Mouse (Mus musculus): ENCODE data around the gene Erf. TPM values are rescaled to one million over a fixed set of nuclear protein-coding genes. Genes with fewer than 3 reads are reported as not detected.
A peak's percentile ranks its signal among the peaks of the same experiment; 100 is the strongest.

The Erf gene
- total RNA-seq, 1 experiment from 2014 or later: 33.2 TPM

DNA sequence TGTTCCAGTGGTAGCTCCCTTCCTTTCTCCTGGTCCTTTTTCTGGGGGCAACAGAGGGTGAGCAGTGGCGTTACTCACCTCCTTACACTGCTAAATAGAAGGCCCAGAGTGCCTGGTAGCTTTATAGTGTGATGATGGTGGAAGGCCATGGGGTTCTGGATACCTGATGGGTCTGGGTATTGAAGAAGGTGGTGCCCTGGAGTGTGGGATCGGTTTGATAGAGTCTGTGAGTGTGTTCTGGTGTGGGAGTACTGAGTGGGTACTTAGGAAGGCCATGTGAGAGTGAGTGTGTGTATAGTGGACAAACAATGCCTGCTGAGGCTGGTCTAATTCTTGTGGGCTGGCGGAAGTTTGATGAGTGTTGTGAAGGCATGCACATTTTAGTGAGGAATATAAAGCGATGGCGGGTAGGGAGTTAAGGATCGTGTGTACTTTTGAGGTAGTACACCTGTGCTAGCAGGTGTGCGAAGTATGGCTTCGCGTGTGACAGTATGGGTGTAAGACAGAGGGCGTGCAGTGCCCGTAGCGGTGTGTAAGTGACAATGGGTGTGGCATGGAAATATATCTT lies 30.7 kb upstream of the Erf start:
- no peak for DNase-seq

DNA sequence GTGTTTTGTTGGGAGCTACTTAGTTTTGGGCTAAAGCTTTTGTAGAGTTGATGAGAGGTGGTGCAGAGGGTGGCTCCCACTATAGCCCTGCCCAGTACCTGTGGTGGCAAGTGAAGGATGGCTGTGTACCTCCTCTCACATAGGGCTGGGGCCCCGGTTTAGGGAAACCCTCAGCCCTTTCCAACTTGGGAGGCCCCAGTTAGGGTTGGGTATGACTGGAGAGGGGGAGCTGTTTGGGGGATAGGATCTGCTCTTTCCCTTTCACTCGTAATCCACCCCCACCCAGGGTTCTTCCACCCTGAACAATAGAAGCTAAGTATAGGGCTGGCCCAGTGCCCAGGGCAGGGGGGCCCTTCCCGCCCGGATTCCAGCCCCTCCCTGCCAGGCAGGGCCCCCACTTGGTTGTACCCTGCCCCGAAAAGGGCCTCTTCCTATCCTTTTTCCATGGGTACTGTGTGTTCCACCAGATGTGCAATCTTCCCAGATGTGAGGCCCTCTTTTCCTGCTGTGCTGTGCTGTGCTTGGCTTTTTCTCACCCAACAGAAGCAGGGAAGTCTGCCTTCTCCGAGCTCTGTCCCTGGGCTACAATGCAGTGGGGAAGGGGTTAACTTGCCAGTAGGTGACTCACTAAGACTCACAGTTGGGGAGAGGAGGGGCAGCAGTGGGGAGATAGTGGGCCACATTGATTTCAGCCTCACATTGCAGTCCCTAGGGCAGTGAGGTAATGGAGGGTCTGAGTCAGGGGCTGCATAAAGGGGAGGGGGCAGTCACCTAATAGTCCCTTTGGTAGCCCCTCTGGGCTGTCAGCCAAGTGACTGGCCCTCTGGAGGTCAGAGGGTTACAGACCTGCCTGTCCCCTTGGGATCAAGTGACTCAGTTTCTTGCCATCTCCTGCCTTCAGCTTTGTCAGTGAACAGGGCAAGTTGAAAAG lies 29.6 kb upstream of the Erf start:
- peak; percentile 54 for DNase-seq

DNA sequence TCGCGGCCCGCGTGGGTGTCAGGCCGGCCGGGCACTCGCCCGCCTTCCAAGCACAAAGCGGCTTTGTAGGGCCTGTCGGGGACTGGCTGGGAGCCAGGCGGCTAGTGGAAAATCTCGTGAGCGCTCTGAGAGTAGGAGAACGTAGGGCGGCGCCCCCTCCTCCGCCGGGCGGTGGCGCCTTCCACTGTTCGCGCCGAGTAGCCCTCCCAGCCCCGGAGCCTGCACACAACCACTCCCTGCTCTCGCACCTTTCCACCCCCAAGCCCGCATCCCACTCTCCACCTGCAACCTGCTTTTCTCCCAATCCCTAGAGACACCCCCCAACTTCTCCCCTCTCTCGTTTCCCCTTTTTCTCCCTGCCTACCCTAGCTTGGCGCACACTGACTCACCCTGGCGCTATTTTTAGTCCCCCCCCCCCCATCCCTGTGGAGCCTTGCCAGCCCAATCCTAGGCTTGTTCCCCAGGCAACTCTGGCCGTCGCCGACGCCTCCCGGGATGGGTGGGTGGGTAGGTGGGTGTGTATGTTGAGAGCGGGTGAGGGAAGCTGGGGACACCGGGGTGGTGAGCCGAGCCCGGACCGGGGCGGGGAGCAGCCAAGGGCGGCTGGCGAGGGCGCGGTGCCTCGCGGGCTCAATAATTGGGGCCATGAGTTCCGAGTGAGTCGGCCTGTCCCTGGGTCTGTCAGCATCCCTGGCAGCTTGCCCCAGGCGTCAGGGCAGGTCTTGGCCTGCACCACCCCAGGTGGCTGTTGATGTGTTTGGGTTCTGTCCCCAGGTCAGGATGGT lies 28.7 kb upstream of the Erf start:
- peak; percentile 90 for DNase-seq

DNA sequence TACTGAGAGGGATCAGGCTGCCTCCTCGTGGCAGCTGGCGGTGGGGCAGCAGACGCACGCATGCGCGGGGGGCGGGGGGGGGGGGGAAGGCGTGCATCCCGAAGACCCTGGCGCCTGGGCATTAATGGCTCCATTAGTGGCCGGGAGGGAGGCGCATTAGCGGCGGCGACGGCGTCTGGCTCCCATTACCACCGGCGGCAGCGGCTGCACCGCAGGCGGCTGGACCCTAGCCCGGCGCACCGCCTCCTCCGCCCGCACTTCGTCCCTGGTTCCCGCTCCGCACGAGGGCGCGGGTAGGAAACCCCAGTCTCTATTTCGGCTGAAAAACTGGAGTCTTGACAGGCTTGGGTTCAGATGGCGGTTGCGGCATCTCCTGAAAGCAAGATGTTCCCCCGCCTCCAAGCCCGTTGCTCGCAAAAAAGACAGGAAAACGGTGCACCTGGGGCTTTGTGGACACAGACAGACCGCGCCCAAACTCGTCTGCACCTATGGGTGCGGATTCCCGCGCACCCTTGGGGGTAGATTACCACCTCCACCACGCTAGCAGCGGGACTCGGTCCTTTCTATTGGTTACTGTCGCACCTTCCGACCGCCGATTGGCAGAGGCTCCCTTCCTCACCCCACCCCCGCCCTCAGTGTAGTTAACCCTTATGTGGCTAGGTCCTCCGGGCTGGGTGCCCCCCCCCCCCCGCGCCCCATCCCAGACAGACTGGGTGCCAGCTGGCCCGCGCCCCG lies 27.9 kb upstream of the Erf start:
- DNase-seq: peak; percentile 82

DNA sequence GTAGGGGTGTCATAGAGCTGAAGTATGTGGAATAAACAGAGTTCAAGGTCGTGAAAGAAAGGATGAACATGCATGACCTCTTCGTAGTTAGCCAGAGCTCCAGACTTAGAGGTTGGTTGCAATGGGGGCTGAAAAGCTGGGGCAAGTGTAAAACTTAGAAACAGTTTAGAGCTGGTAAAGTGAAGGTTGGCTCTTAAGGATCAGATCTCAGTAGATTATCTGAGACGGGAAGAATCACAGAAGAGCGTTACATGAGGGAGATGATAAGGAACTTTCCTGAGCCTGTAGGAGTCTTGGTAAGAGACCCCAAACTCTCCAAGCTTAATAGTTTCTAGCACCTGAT lies 27.4 kb upstream of the Erf start:
- DNase-seq: no peak

DNA sequence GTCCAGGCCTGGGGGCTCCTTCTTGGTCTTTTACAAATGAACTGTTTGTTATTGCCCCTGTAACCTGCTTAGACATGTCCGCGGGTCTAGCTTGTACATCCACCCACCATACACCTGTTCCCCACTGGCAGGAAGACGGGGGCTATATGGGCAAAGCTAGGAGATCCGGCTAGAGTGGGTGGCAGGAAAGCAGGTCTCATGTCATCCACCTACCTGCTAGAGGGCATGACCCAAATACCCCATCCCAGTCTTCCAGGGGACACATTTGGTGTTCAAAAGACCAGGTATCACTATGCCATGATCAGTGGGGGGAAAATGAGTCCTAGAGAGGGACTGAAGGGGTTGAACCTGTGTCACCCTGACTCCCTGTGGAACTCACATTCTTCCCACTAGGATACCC lies 26.8 kb upstream of the Erf start:
- DNase-seq: no peak

DNA sequence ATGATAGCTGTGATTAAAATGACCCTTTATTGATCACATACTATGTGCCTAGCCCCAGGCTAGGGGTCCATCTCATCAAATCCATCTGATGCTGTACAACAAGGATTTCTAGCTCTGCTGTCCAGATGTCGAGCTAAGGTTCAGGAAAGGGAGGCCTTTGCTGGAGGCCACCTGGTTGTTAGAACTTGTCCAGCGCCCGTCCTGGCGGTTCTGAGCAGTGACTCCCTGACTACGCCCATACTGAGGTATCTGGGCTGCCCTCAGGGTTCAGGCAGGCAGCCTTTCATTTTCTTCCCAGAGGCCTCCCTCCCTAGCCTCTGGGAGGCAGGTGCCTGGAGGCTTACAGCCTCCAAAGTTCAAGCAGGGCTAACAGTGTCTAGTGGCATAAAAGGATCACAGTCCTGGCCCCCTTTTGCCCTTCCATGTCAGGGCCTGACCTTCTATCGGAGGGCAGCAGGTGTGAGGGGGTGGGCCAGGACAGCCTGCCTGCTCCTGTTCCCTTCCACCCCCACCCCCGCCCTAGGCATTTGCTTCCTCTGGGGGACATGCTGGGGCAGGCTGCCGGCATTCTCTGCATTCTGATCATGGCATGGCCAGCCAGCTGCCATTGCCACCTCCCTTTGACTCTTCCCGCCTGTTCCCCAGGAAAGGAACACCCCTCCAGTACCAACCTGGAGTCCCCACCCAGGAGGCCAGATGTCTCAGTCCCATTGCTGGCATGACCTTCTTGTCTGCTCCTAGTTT lies 25.2 kb upstream of the Erf start:
- no peak for DNase-seq

DNA sequence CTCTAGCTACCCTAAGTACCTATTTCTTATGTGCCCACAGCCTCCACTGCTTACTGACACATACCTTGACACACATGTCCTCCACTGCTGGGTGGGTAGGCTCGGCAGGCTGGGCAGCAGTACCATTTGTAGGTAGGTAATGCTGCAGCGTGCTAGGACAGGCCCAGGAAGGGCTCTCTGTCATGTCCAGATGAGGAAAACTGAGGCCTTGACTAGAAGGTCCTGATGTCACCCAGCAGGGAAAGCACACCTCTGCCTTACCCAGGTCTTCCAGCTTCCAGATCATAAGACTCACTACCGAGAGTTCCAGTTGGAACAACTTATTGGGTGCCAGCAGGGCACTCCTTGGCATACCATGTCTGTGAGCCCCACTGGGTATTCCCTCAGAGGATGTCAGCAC lies 24.4 kb upstream of the Erf start:
- DNase-seq: no peak

DNA sequence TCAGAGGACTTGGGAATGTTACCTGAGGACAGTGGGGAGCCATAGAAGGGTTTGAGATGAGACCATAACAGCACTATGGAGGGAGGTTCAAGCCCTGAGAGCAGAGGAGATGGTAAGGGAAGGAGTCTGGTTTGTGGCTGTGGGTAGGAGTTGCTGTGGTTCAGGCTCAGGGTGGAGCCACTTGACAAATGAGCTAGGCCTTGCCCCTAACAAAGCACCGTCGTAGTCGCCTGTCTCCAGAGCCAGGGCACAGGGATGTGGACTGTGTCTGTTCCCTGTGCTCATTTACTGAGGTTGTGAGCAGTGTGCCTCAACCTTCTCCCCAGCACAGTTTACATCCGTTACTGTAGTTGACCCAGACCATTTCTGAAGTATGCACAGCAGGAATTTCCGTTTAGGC lies 24.0 kb upstream of the Erf start:
- no peak for DNase-seq

DNA sequence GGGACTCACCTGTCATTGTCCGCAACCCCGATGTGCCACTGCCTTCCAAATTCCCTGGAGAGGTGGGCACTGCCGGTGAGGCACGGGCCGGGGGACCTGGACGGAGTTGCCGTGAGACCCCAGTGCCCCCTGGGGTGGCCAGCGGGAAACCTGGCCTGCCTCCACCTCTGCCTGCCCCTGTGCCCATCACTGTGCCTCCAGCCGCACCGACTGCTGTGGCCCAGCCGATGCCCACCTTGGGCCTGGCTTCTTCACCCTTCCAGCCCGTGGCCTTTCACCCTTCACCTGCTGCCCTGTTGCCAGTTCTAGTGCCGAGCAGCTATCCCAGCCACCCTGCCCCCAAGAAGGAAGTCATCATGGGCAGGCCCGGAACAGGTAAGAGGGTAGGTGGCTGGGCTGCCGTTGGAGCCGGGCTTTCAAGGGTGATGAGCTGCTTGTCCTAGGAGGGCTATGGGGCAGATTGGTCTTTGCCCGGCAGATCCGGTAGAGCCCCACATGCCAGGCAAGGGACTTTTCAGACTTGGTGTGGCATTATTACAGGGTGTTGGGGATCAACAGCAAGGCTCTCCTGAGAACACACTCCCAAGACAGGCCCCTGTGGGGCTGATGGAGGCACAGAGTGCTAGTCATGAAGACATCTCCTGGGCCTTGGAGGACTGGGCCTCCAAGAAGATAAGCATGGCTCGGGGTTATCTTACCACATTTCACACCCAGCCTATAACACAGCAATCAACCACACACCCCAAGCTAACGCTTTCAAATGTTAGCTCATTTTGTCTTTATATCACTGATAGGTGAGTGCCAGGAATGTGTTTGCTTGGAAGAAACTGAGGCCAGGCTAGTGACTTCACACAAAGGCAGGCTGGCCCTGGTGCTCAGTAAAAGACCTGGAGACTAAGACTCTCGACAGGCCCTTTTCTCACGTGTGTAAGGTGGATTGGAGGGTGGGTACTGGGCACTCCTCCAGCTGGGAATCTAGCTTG lies 23.0 kb upstream of the Erf start:
- DNase-seq: no peak

DNA sequence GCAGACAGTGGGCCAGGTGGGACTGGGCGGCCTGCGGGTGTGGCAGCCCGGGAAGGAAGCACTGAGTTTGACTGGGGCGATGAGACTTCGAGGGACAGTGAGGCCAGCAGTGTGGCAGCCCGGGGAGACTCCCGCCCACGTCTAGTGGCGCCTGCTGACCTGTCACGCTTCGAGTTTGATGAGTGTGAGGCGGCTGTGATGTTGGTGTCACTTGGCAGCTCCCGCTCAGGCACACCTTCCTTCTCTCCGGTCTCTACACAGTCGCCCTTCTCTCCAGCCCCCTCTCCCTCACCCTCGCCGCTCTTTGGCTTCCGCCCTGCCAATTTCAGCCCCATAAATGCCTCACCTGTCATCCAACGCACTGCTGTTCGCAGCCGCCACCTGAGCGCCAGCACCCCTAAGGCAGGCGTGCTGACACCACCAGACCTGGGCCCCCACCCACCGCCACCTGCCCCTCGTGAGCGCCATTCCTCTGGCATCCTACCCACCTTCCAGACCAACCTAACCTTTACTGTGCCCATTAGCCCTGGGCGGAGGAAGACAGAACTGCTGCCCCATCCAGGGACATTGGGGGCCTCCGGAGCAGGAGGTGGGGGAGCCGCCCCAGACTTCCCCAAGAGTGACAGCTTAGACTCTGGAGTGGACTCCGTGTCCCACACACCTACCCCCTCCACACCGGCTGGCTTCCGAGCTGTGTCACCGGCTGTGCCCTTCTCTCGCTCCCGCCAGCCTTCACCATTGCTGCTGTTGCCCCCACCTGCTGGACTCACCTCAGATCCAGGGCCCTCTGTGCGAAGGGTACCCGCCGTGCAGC lies 22.1 kb upstream of the Erf start:
- DNase-seq: no peak

DNA sequence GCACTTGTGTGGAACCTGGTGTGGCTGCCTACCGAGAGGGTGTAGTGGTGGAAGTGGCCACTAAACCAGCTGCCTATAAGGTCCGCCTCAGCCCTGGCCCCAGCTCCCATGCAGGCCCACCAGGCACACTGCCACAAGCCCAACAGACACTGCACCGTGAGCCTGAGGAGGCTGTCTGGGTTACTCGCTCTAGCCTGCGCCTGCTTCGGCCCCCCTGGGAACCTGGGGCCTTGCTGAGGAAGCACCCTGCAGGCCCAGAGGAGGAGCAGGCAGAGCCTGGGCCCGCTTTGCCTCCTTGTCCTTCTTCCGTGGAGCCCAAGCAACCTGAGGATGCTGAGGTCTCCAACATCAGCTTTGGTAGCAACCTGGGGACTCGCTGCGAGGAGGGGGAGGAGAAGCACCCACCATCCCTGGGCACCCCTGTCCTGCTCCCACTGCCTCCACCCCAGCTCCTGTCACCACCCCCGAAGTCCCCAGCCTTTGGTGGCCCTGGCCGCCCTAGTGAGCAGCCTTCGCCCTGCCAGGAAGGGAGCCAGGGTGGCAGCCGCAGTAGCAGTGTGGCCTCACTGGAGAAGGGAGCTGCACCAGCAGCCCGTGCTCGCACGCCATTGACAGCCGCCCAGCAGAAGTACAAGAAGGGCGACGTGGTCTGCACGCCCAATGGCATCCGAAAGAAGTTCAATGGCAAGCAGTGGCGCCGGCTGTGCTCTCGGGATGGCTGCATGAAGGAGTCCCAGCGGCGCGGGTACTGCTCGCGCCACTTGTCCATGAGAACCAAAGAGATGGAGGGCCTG lies 21.3 kb upstream of the Erf start:
- DNase-seq: no peak

DNA sequence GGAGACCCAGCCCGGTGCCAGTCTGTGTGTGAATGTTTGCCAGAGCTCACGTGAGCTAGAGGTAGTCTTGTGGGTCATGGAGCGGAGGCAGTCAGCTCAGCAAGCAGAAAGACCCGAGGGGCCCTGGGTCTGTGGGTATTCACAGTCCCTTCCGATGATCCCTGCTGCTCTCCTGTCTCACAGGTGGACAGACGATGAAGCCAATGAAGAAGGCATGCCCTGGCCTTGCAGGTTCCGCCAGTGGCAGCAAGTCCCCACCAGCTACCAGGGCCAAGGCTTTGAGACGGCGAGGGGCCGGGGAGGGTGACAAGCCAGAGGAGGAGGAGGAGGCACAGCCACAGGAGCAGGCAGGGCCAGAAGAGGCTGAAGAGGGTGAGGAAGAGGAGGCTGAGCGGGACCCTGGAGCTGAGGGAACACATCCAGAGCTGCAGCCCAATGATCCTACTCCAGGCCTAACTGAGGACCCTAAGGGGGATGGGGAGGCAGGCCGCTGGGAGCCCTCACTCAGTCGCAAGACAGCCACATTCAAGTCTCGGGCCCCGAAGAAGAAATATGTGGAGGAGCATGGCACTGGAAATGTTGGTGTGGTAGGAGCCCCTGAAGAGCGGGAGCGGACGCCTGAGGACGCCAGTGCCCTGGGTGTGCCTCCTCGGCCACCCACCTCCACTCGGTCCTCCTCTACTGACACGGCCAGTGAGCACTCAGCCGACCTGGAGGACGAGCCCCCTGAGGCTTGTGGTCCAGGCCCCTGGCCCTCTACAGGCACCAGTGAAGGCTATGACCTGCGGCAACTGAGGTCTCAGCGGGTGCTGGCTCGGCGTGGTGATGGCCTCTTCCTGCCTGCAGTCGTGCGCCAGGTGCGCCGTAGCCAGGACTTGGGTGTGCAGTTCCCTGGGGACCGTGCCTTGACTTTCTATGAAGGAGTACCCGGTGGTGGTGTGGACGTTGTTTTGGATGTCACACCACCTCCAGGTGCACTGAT lies 20.4 kb upstream of the Erf start:
- no peak for DNase-seq

DNA sequence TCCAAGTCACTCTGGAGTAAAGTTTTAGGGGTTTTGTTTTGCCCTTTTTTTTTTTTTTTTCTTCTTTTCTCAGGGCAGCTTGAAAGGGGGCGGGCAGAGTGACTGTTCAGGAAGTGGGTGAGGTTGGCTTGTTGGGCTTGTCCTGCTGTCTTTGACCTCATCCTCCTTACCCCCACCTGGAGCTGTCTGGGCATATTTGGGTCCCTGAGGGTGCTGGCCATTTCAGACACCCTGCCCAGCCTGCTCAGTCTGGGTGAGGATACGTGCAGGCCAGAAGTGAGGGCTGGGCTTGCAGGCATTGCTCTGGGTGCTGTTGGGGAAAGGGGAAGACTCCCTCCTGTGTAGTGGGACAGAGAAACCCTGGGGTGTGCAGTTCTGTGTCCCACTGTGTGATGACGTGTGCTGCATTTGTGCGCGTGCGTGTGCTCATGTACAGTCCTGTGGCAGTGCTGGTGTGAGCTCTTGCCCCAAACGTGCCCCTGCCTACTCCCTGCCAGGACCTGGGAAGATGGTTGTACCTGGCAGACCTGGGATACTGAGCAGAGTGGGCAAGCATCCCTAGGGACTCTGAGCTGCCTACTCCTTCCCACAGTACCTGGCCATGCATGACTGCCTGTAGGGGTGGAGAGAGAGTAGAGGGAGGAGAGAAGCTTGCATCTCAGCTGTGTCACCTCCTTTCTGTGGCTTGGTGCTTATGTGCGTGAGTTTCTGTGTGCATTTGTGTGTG lies 19.1 kb upstream of the Erf start:
- no peak for DNase-seq

DNA sequence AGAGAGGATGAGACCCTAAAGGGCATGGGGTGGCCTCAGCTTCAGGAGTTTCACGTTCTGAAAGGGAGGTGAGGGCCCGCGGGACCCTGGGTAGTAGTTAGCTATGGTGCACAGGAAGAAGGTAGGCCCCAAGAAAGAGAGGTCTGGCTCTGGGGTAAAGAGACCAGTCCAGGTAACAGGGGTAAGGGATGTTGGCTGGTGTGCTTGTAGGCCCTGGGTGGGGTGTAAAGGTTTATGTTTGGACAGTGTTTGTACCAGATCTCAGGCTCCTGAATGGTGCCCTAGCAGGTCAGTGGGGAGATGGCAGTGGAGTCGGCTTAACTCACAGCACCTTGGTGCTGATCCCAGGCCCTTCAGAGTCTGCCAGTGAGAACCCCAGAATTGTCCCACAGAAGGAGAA lies 18.5 kb upstream of the Erf start:
- no peak for DNase-seq

DNA sequence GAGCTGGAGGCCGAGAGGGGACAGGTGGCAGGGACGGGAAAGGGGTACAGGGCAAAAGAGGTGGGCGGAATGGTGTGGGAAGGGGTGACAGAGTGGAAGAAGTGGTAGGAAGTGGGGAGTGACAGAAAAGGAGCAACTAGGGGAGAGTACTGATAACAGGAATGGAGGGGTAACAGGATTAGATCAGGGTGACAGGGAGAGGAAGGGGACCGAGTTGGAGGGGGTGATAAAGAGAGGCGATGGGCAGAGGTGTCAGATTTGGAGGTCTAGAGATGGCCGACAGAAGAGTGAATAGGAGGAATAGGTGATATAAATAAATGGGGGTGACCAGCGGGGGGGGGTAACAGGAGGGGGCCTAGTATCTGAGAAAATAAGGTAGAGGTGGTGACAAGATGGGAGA lies 18.0 kb upstream of the Erf start:
- DNase-seq: no peak

All from adrenal gland, postnatal 25 days (tissue).